Mouse (Mus musculus): ENCODE results near the gene Rin2. TPM values are rescaled to one million over a fixed set of nuclear protein-coding genes. Genes with fewer than 3 reads are reported as not detected.
A peak's percentile ranks its signal among the peaks of the same experiment; 100 is the strongest.
"Not testable (repeated sequence)": the region's sequence is repeated elsewhere in the genome, so short reads cannot be mapped to it uniquely, and the experiment has no call there.

Rin2 gene
- polyA plus RNA-seq, 2 experiments = 38.1 to 49.7 TPM

- Histone ChIP-seq H3K9ac (ENCODE audit: low read depth, low read length, severe bottlenecking) (no peak overlapping the region), H3K27ac (replicated peaks; ENCODE audit: low read depth, low read length) (no peak overlapping the region), H3K36me3 (ENCODE audit: control insufficient read depth, insufficient read depth, low read length) (no peaks in the 10 kb centered on the region), H3K4me1 (ENCODE audit: control insufficient read depth, insufficient read depth, low read length) (no peaks in the 10 kb centered on the region), H3K4me2 (replicated peaks; ENCODE audit: low read depth, low read length, severe bottlenecking) (no peak overlapping the region), H3K4me3 (replicated peaks; ENCODE audit: low read length) (no peak overlapping the region), H3K9me3 (ENCODE audit: control insufficient read depth, low read length) (no peaks in the 10 kb centered on the region), H3K27me3 (ENCODE audit: control insufficient read depth, insufficient read depth, low read length) (no peaks in the 10 kb centered on the region)
- TF ChIP-seq POLR2A (IDR thresholded peaks at IDR 0.05; ENCODE audit: borderline replicate concordance, extremely low read depth, insufficient read depth, insufficient read length) = no peak
- DNase-seq (ENCODE audit: low spot score) = no peak
- WGBS = 81% methylated on average over 9 of the region's 9 CpGs
- ATAC-seq (ENCODE audit: low FRiP score, low read depth) = no peak
Measured at GRCm38 (mm10) chr2:145898106-145898505, 223.1 kb downstream of the Rin2 start.

- H3K9ac ChIP-seq (ENCODE audit: low read depth, low read length, severe bottlenecking); H3K36me3 ChIP-seq (ENCODE audit: control insufficient read depth, insufficient read depth, low read length); H3K27ac ChIP-seq (replicated peaks; ENCODE audit: low read depth, low read length); H3K9me3 ChIP-seq (ENCODE audit: control insufficient read depth, low read length); H3K4me2 ChIP-seq (replicated peaks; ENCODE audit: low read depth, low read length, severe bottlenecking); ATAC-seq (ENCODE audit: low FRiP score, low read depth); H3K4me3 ChIP-seq (replicated peaks; ENCODE audit: low read length); H3K27me3 ChIP-seq (ENCODE audit: control insufficient read depth, insufficient read depth, low read length); DNase-seq (ENCODE audit: low spot score): not testable (repeated sequence)
- WGBS = 66% methylated on average over 6 of the region's 8 CpGs
- H3K4me1 ChIP-seq (ENCODE audit: control insufficient read depth, insufficient read depth, low read length) = peaks cover 15% of the 10 kb centered on the region
Measured at GRCm38 (mm10) chr2:145900318-145900717, 225.3 kb downstream of the Rin2 start.

GRCm38 (mm10) chr2:145901861-145902260, 226.8 kb downstream of the Rin2 start, which contains the start of gene Naa20:
Gene Naa20, plus strand, starts transcription at chr2:145902099.
- DNase-seq (ENCODE audit: low spot score) (no peak), ATAC-seq (ENCODE audit: low FRiP score, low read depth) (no peak)
- Histone ChIP-seq H3K27me3 (ENCODE audit: control insufficient read depth, insufficient read depth, low read length) (no peaks in the 10 kb centered on the region), H3K9ac (ENCODE audit: low read depth, low read length, severe bottlenecking) (no peak within 1 kb of the TSS), H3K27ac (replicated peaks; ENCODE audit: low read depth, low read length) (no peak within 1 kb of the TSS), H3K4me3 (replicated peaks; ENCODE audit: low read length) (peak within 1 kb of the TSS; percentile 96), H3K4me2 (replicated peaks; ENCODE audit: low read depth, low read length, severe bottlenecking) (peak within 1 kb of the TSS; percentile 71), H3K4me1 (ENCODE audit: control insufficient read depth, insufficient read depth, low read length) (peaks cover 15% of the 10 kb centered on the region), H3K36me3 (ENCODE audit: control insufficient read depth, insufficient read depth, low read length) (peaks cover 7% of the 10 kb centered on the region; the same call in 1 of the 2 replicates), H3K9me3 (ENCODE audit: control insufficient read depth, low read length) (no peaks in the 10 kb centered on the region)
- 88% methylated on average over 6 of the region's 6 CpGs for WGBS
- no peak for TF ChIP-seq POLR2A (IDR thresholded peaks at IDR 0.05; ENCODE audit: borderline replicate concordance, extremely low read depth, insufficient read depth, insufficient read length)

GRCm38 (mm10) chr2:145903061-145903901, 228.3 kb downstream of the Rin2 start:
- H3K36me3 ChIP-seq (ENCODE audit: control insufficient read depth, insufficient read depth, low read length) = peaks cover 13% of the 10 kb centered on the region; the same call in 1 of the 2 replicates
- under 1% methylated on average over 61 of the region's 68 CpGs for WGBS
- no peaks in the 10 kb centered on the region for H3K27me3 ChIP-seq (ENCODE audit: control insufficient read depth, insufficient read depth, low read length)
- peak overlapping the region; percentile 81 for H3K27ac ChIP-seq (replicated peaks; ENCODE audit: low read depth, low read length)
- peak; percentile 54; the same call in 1 of the 2 replicates for TF ChIP-seq POLR2A (IDR thresholded peaks at IDR 0.05; ENCODE audit: borderline replicate concordance, extremely low read depth, insufficient read depth, insufficient read length)
- H3K4me1 ChIP-seq (ENCODE audit: control insufficient read depth, insufficient read depth, low read length) = peaks cover 15% of the 10 kb centered on the region
- DNase-seq (ENCODE audit: low spot score) (peak; percentile 94), ATAC-seq (ENCODE audit: low FRiP score, low read depth) (peak; percentile 96)
- peak overlapping the region; percentile 96 for H3K4me3 ChIP-seq (replicated peaks; ENCODE audit: low read length)
- peak overlapping the region; percentile 71 for H3K4me2 ChIP-seq (replicated peaks; ENCODE audit: low read depth, low read length, severe bottlenecking)
- peak overlapping the region; percentile 95 for H3K9ac ChIP-seq (ENCODE audit: low read depth, low read length, severe bottlenecking)
- H3K9me3 ChIP-seq (ENCODE audit: control insufficient read depth, low read length) = no peaks in the 10 kb centered on the region

GRCm38 (mm10) chr2:145903983-145904616, 229.1 kb downstream of the Rin2 start:
- Histone ChIP-seq H3K9ac (ENCODE audit: low read depth, low read length, severe bottlenecking) (peak overlapping the region; percentile 95), H3K4me1 (ENCODE audit: control insufficient read depth, insufficient read depth, low read length) (peaks cover 15% of the 10 kb centered on the region), H3K27me3 (ENCODE audit: control insufficient read depth, insufficient read depth, low read length) (no peaks in the 10 kb centered on the region), H3K27ac (replicated peaks; ENCODE audit: low read depth, low read length) (0 out of 2 replicates have a peak overlapping the region, but pooled peaks have one; percentile 8), H3K4me3 (replicated peaks; ENCODE audit: low read length) (peak overlapping the region; percentile 96), H3K36me3 (ENCODE audit: control insufficient read depth, insufficient read depth, low read length) (peaks cover 20% of the 10 kb centered on the region), H3K4me2 (replicated peaks; ENCODE audit: low read depth, low read length, severe bottlenecking) (peak overlapping the region; percentile 71), H3K9me3 (ENCODE audit: control insufficient read depth, low read length) (no peaks in the 10 kb centered on the region)
- TF ChIP-seq POLR2A (IDR thresholded peaks at IDR 0.05; ENCODE audit: borderline replicate concordance, extremely low read depth, insufficient read depth, insufficient read length) = no peak
- WGBS = 24% methylated on average over 12 of the region's 12 CpGs
- DNase-seq (ENCODE audit: low spot score) (no peak), ATAC-seq (ENCODE audit: low FRiP score, low read depth) (no peak)

All from limb, embryonic 14.5 days (tissue).